Mouse (Mus musculus): ENCODE measurements around the gene Ccnyl1. TPM values are rescaled to one million over a fixed set of nuclear protein-coding genes. Genes with fewer than 3 reads are reported as not detected.
A peak's percentile ranks its signal among the peaks of the same experiment; 100 is the strongest.

Gene Ccnyl1
- polyA plus RNA-seq, 1 experiment from 2014 or later, result 3.9 TPM

DNA sequence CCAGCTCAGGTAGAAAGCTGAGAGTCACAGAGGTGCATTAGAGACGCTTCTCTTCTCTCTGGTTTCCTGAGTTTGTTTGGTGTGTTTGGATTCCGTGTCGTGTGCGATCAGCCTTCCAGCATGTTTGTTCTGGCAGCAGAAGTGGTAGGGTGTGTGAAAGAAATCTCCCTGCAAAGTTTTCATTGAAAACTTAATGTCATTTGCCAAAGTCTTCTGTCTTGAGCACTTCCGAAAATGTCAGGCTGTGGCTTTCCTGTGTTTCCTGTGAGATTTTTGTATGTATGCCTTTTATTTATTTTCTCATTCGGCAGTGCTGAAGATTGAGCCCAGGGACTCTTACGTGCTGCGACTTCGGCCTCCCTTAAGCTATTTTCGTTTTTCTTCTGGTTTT lies 66.4 kb downstream of the Ccnyl1 start:
- Histone ChIP-seq H3K9ac (replicated peaks; ENCODE audit: low read depth) (no peak overlapping the region), H3K4me3 (ENCODE audit: low read depth, low read length) (no peak overlapping the region), H3K27me3 (replicated peaks; ENCODE audit: insufficient read depth, low read length) (no peaks in the 10 kb centered on the region), H3K36me3 (ENCODE audit: insufficient read depth, low read length) (no peaks in the 10 kb centered on the region), H3K4me1 (ENCODE audit: insufficient read depth, low read depth, low read length) (no peaks in the 10 kb centered on the region), H3K27ac (ENCODE audit: low read length) (peak overlapping the region; percentile 11; the same call in 1 of the 2 replicates), H3K9me3 (ENCODE audit: low read length) (no peaks in the 10 kb centered on the region), H3K4me2 (replicated peaks; ENCODE audit: low read depth, low read length) (peak overlapping the region; percentile 17; the same call in 1 of the 2 replicates)
- peak; percentile 29 for DNase-seq (ENCODE audit: low spot score)
- WGBS, result 24% methylated on average over 10 of the region's 10 CpGs
- TF ChIP-seq EP300 (IDR thresholded peaks at IDR 0.05) (no peak), CTCF (IDR thresholded peaks at IDR 0.05) (no peak)
- no peak for ATAC-seq

DNA sequence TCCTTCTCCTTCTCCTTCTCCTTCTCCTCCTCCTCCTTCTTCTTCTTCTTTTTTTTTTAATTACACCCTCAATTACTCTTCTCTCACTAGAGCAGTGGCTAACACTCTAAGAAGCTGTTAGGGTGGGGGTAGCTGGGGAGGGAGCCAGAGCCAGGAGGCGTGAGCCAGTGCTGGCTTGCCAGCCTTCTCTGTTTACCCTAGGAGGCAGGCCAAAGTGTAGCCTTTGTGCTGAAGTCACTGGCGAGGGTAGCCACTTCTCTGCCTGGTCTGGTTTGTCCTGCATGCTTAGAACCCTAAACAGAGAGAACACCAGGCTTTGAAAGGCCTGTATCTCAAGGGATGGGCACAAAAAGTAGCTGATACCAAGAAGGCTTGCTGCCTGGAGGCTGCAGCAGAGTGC lies 67.0 kb downstream of the Ccnyl1 start:
- no peak overlapping the region for H3K4me3 ChIP-seq (ENCODE audit: low read depth, low read length)
- no peaks in the 10 kb centered on the region for H3K27me3 ChIP-seq (replicated peaks; ENCODE audit: insufficient read depth, low read length)
- no peaks in the 10 kb centered on the region for H3K4me1 ChIP-seq (ENCODE audit: insufficient read depth, low read depth, low read length)
- no peak overlapping the region for H3K4me2 ChIP-seq (replicated peaks; ENCODE audit: low read depth, low read length)
- H3K9ac ChIP-seq (replicated peaks; ENCODE audit: low read depth), result no peak overlapping the region
- H3K9me3 ChIP-seq (ENCODE audit: low read length), result no peaks in the 10 kb centered on the region
- 21% methylated on average over 2 of the region's 2 CpGs for WGBS
- ATAC-seq (peak; percentile 66), DNase-seq (ENCODE audit: low spot score) (peak; percentile 51)
- H3K27ac ChIP-seq (ENCODE audit: low read length), result 0 out of 2 replicates have a peak overlapping the region, but pooled peaks have one; percentile 11
- H3K36me3 ChIP-seq (ENCODE audit: insufficient read depth, low read length), result no peaks in the 10 kb centered on the region
- no peak for TF ChIP-seq EP300 (IDR thresholded peaks at IDR 0.05)
- TF ChIP-seq CTCF (IDR thresholded peaks at IDR 0.05), result no peak

DNA sequence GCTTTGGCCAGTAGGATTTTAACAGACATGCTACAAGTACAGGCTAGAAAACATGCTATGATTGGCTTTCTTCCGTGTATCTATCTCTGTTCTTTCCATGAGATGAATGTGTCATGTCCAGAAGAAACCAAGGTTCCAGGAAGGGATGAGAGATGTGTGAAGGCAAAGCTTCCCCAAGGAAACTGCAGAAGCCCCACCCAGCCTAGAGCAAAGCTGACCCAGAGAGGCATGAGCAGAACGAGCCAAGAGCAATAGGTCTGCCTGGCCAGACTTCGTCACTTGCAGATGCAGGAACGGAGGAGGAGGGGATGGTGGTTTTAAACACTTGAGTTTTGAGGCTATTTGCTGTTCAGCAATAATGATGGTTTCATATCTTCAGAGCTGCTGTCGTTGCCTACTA lies 67.5 kb downstream of the Ccnyl1 start:
- no peak overlapping the region for H3K4me3 ChIP-seq (ENCODE audit: low read depth, low read length)
- no peak for ATAC-seq
- no peaks in the 10 kb centered on the region for H3K4me1 ChIP-seq (ENCODE audit: insufficient read depth, low read depth, low read length)
- DNase-seq (ENCODE audit: low spot score), result no peak
- H3K9me3 ChIP-seq (ENCODE audit: low read length), result no peaks in the 10 kb centered on the region
- TF ChIP-seq EP300 (IDR thresholded peaks at IDR 0.05), result no peak
- no peak overlapping the region for H3K27ac ChIP-seq (ENCODE audit: low read length)
- H3K4me2 ChIP-seq (replicated peaks; ENCODE audit: low read depth, low read length), result no peak overlapping the region
- no peaks in the 10 kb centered on the region for H3K27me3 ChIP-seq (replicated peaks; ENCODE audit: insufficient read depth, low read length)
- H3K36me3 ChIP-seq (ENCODE audit: insufficient read depth, low read length), result no peaks in the 10 kb centered on the region
- no peak overlapping the region for H3K9ac ChIP-seq (replicated peaks; ENCODE audit: low read depth)
- 58% methylated on average over 5 of the region's 5 CpGs for WGBS

DNA sequence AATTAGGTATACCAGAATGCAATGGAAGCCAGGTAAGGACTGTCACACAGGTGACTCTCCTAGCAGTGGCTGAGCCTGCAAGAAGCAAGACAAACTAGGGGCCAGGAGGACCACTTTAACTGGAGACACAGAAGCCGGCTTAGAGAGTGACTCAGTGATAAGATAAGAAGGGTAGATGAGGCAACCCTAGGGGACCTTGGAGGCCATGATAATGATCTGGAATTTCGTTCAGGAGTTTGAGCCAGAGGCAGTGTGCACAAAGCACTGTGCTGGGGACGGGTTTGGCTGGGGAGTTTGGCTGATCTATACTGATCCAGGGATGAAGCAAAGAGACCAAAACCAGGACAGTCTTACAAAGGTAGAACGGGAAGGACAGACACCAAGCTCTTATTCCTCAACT lies 71.4 kb downstream of the Ccnyl1 start:
- H3K9ac ChIP-seq (replicated peaks; ENCODE audit: low read depth), result no peak overlapping the region
- ATAC-seq (no peak), DNase-seq (ENCODE audit: low spot score) (no peak)
- no peak overlapping the region for H3K4me2 ChIP-seq (replicated peaks; ENCODE audit: low read depth, low read length)
- TF ChIP-seq EP300 (IDR thresholded peaks at IDR 0.05), result no peak
- no peak for TF ChIP-seq CTCF (IDR thresholded peaks at IDR 0.05)
- no peak overlapping the region for H3K4me3 ChIP-seq (ENCODE audit: low read depth, low read length)
- H3K9me3 ChIP-seq (ENCODE audit: low read length), result no peaks in the 10 kb centered on the region
- no peak overlapping the region for H3K27ac ChIP-seq (ENCODE audit: low read length)
- no peaks in the 10 kb centered on the region for H3K27me3 ChIP-seq (replicated peaks; ENCODE audit: insufficient read depth, low read length)
- H3K4me1 ChIP-seq (ENCODE audit: insufficient read depth, low read depth, low read length), result no peaks in the 10 kb centered on the region
- H3K36me3 ChIP-seq (ENCODE audit: insufficient read depth, low read length), result no peaks in the 10 kb centered on the region
- 50% methylated on average over 4 of the region's 4 CpGs for WGBS

DNA sequence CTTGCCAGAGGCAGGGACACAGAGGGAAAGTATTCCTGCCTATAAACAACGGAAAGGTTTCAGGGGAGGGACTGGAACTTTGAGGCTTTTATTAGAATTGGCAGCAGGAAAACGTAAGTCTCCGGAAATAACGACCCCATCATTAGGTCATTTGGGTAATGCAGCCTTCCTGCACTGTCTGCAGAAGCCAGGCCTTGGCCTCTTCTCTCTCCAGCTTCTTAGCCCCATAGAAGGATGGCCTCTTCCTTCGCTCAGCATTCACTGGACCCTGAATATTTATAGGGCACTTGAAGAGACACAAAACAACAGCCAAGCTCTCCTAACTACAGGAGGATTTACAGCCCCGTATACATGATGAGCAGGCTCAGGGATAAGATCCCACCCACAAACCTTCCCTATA lies 79.9 kb downstream of the Ccnyl1 start:
- 46% methylated on average over 6 of the region's 6 CpGs for whole genome bisulfite sequencing
- Histone ChIP-seq H3K9ac (replicated peaks; ENCODE audit: low read depth) (no peak overlapping the region), H3K27ac (ENCODE audit: low read length) (no peak overlapping the region), H3K9me3 (ENCODE audit: low read length) (no peaks in the 10 kb centered on the region), H3K4me3 (ENCODE audit: low read depth, low read length) (no peak overlapping the region), H3K4me1 (ENCODE audit: insufficient read depth, low read depth, low read length) (peaks cover 5% of the 10 kb centered on the region; the same call in 1 of the 2 replicates), H3K36me3 (ENCODE audit: insufficient read depth, low read length) (no peaks in the 10 kb centered on the region), H3K4me2 (replicated peaks; ENCODE audit: low read depth, low read length) (no peak overlapping the region), H3K27me3 (replicated peaks; ENCODE audit: insufficient read depth, low read length) (no peaks in the 10 kb centered on the region)
- ATAC-seq (no peak), DNase-seq (ENCODE audit: low spot score) (no peak)
- TF ChIP-seq CTCF (IDR thresholded peaks at IDR 0.05), result no peak
- no peak for TF ChIP-seq EP300 (IDR thresholded peaks at IDR 0.05)

DNA sequence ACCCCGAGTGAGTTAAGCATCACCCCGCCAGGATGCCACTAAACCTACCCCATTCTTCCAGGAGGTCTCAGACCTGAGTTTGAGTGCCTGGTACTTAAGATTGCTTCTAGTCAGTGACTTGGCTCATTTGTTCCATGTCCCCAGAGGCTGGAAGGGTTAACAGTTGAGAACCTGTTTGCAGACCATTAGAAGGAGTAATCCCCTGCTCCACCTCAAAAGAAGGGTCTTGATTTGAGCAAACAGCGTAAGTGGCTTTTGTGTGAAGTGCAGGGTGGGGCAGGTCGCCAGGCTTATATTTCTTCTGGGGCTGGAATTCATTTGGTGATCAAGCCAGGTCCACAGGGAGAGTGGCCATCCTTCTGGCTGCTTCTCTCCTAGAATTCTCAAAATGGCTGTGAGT lies 83.0 kb downstream of the Ccnyl1 start:
- 67% methylated on average over 4 of the region's 4 CpGs for WGBS
- DNase-seq (ENCODE audit: low spot score) (no peak), ATAC-seq (0 out of 2 replicates have a peak, but pooled peaks have one; percentile 17)
- Histone ChIP-seq H3K9ac (replicated peaks; ENCODE audit: low read depth) (no peak overlapping the region), H3K27me3 (replicated peaks; ENCODE audit: insufficient read depth, low read length) (no peaks in the 10 kb centered on the region), H3K36me3 (ENCODE audit: insufficient read depth, low read length) (no peaks in the 10 kb centered on the region), H3K9me3 (ENCODE audit: low read length) (no peaks in the 10 kb centered on the region), H3K4me2 (replicated peaks; ENCODE audit: low read depth, low read length) (no peak overlapping the region), H3K27ac (ENCODE audit: low read length) (no peak overlapping the region), H3K4me3 (ENCODE audit: low read depth, low read length) (no peak overlapping the region), H3K4me1 (ENCODE audit: insufficient read depth, low read depth, low read length) (peaks cover 5% of the 10 kb centered on the region; the same call in 1 of the 2 replicates)
- TF ChIP-seq EP300 (IDR thresholded peaks at IDR 0.05) (no peak), CTCF (IDR thresholded peaks at IDR 0.05) (no peak)

Other genes with a start within 250 kb of the Ccnyl1 start
- 14.2 and 17.0 TPM in 2 replicates for gene Creb1, start 157.8 kb upstream of the Ccnyl1 start, polyA plus RNA-seq (2015; fragmentation: Nextera tagmentation; extraction: Ambion mirVana)
- 11.6 and 13.0 TPM in 2 replicates for gene Mettl21a, start 73.2 kb upstream of the Ccnyl1 start, polyA plus RNA-seq (2015; fragmentation: Nextera tagmentation; extraction: Ambion mirVana)
- gene Fzd5, start 47.3 kb downstream of the Ccnyl1 start, polyA plus RNA-seq (2015; fragmentation: Nextera tagmentation; extraction: Ambion mirVana), result 3.1 and 3.5 TPM in 2 replicates

All from lung, postnatal 0 days (tissue).